Mouse (Mus musculus) kidney, postnatal 4 days (tissue): ENCODE measurements at regions not wholly inside any gene's neighbourhood (a gene's known extent, or its start where the extent isn't known, plus 50 kb on each side); places are given as distances from the start of the nearest gene placed in this dataset.
"Not testable (repeated sequence)": the region's sequence is repeated elsewhere in the genome, so short reads cannot be mapped to it uniquely, and the experiment has no call there.

ENCODE experiments used
- DNase-seq, 2 experiments: peaks; one replicate each; pipeline ENCODE4 v3.0.0; 2021; ENCODE audit warnings: mixed read lengths in 2 of 2

DNA sequence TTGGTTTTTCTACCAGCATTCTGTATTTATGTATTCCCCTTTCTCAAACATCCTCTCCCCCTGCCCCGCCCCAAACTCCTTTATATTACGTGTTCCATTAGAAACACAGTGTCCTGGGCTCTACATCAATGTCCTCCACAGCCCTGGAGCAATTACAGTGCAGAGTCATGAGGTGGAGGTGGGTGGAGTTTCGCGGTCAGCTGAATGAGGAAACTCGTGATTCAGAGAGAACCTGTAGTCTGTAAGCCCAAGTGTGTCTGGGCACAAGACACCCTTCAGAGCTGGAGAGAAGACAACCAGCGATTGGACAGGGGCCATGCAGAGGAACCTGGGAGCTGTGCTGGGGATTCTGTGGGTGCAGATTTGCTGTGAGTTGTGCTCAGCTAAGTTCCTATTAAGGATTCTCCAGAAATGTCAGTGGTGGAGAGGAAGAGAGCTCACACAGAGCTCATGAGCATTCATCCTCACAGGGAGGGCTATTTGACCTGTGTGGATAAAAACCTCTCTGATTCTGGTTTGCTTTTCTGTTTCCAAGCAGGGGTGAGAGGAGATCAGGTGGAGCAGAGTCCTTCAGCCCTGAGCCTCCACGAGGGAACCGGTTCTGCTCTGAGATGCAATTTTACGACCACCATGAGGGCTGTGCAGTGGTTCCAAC is 570.4 kb downstream of the Dad1 start:
- not testable (repeated sequence) for DNase-seq

GRCm38 (mm10) chr14:53682679-53683078 is 571.2 kb downstream of the Dad1 start:
- DNase-seq, result not testable (repeated sequence)

- DNase-seq, result not testable (repeated sequence)
These were observed 572.6 kb downstream of the Dad1 start for GRCm38 (mm10) chr14:53681320-53681719.

GRCm38 (mm10) chr14:53665681-53666080 is 588.2 kb downstream of the Dad1 start:
- DNase-seq, result peak; percentile 29 to 31

- DNase-seq, result not testable (repeated sequence)
These were observed 591.1 kb downstream of the Dad1 start for GRCm38 (mm10) chr14:53662700-53663355.

DNA sequence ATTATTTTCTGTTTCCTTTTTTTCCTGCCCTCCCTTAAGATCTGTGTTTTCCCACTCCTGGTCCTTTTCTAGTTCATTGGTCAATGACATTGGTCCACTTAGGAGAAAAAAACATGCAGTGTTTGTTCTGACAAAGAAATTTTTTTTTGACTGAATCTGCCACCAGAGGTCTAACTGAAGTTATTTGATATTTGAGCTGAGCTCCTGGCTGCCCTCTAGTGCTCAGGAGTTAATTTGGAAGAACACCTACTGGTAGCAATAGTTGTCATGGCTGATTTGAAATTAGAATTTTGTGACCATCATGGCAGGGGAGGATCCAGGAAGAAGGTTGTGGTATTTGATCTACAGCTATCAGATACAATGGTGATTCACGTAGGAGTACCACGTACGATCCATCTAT is 599.2 kb downstream of the Dad1 start:
- DNase-seq, result not testable (repeated sequence)

- not testable (repeated sequence) for DNase-seq
These were observed 602.8 kb downstream of the Dad1 start for GRCm38 (mm10) chr14:53651061-53651460.

- DNase-seq, result not testable (repeated sequence)
These were observed 604.7 kb downstream of the Dad1 start for GRCm38 (mm10) chr14:53649189-53649588.

GRCm38 (mm10) chr14:53640441-53640840 is 613.5 kb downstream of the Dad1 start:
- DNase-seq, result not testable (repeated sequence)

DNA sequence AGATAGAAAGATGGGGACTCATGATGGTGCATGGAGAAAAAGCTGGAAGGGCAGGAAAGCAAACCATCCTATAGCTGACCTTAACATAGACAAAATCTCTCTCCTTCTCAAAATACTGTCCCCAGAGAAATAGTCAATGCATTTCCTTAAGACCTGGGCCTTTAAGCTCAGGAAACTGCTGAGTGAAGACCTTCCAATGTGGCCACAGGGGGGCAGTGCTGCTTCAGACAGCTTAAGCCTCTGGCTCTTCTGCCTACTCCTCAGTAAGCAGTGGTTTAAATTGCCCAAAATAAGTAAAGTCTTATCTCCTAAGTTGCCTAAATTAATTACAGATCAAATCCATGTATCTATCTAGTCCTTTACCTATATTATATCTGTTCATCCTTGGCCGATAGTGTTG is 616.2 kb downstream of the Dad1 start:
- peak; percentile 42 to 43 for DNase-seq

- DNase-seq, result not testable (repeated sequence)
These were observed 618.7 kb downstream of the Dad1 start for GRCm38 (mm10) chr14:53635206-53635605.

GRCm38 (mm10) chr14:53634320-53634979 is 619.5 kb downstream of the Dad1 start:
- DNase-seq, result not testable (repeated sequence)

- not testable (repeated sequence) for DNase-seq
These were observed 620.2 kb downstream of the Dad1 start for GRCm38 (mm10) chr14:53633743-53634142.

- DNase-seq, result not testable (repeated sequence)
These were observed 632.5 kb downstream of the Dad1 start for GRCm38 (mm10) chr14:53621376-53621775.

- DNase-seq, result not testable (repeated sequence)
These were observed 637.8 kb downstream of the Dad1 start for GRCm38 (mm10) chr14:53616061-53616460.

DNA sequence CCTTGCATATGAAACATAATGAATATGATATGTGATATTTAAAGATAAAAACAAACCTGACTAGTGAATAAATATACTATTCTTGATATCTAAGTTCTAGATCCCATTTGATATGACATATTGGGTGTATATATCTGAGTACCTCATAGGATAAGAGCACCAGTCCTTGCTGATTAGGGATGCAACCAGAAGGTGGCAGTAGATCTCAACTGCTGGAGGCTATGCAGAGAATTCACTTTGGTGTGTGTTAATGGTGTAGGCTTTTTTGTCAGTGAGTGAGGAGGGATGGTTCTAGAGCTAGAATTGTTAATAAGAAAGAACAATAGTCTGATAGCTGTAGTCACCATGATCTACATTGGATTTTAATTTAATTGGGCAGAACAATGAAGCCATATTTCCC is 639.6 kb downstream of the Dad1 start:
- peak in 1 of 2 experiments; percentile 9 for DNase-seq

- not testable (repeated sequence) for DNase-seq
These were observed 654.6 kb downstream of the Dad1 start for GRCm38 (mm10) chr14:53599299-53599698.

DNA sequence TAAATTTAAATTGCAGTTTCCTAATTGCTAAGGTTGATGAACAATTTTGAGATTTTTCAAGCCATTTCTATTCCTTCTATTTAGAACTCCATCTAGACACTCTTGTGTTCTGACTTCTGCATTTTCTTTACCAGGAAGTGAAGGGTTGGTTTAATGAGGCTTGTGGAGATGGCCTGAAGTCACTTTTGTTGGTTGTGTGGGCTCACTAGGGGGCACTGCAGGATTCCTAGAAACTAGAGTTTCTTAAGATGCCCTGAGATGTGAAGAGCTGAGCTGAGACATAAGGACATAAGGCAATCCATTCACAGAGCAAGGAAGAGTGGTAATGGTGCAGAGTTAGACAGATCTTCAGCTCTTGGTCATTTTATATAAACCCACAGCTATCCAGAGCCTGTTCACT is 656.6 kb downstream of the Dad1 start:
- DNase-seq, result peak in 1 of 2 experiments; percentile 6

GRCm38 (mm10) chr14:53590601-53591000 is 663.3 kb downstream of the Dad1 start:
- peak; percentile 5 to 9 for DNase-seq

GRCm38 (mm10) chr14:53582528-53582927 is 671.4 kb downstream of the Dad1 start:
- DNase-seq, result not testable (repeated sequence)

GRCm38 (mm10) chr14:53581734-53582133 is 672.2 kb downstream of the Dad1 start:
- DNase-seq, result not testable (repeated sequence)

DNA sequence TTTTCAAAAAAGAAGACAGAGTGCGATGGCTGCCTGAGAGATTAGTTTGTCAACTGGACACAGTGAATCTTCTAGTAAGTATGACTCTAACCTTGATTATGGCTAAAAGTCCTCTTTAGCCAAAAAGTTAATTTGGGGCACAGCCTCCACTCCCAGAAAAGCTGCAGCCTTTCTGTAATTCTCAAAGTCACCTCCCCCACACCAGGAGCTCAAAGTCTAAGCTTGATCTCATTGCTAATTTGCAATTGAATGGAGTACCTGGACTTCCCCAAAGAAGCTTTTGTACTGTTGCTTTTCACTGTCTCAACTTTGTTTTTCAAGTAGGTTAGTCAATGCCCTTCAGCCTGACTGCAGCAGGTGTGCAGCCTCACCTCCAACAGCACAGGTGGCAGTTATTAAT is 677.0 kb downstream of the Dad1 start:
- not testable (repeated sequence) for DNase-seq

DNA sequence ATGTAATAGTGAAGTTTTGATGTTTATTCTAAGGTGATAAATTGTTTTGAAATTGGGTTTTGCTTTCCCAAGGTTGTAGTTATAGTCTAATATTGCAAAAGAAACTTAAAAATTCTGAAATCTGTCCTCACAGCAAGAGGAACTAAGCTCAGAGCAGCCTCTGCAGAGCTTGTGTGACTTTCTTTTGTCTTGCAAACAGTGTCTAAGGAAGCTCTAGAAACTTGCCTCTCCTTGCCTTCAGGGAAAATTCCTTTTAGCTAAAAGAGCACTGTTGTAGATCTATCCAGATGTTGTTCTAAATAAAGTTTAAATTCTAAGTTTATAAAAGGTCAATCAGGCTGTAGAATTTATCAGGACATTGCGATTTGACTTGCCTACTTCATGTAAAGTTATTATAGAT is 681.2 kb downstream of the Dad1 start:
- DNase-seq, result not testable (repeated sequence)

GRCm38 (mm10) chr14:53562606-53563005 is 691.3 kb downstream of the Dad1 start:
- DNase-seq, result no peak
